Mouse (Mus musculus) CH12.LX (cell line): Measurements from ENCODE around the gene Col5a1. TPM values are rescaled to one million over a fixed set of nuclear protein-coding genes. Genes with fewer than 3 reads are reported as not detected.

Source experiments
- DNase-seq: peaks from one replicate; pipeline ENCODE4 v3.0.0-alpha.2; 2013; ENCODE audit errors: extremely low read depth
- H3K27ac ChIP-seq: 2 replicates; pipeline ENCODE4 v1.5.1; 2012; ENCODE audit warnings: low read depth, mild to moderate bottlenecking, control low read depth, moderate library complexity; ENCODE audit not compliant: insufficient read depth
- H3K27me3 ChIP-seq: replicated peaks from 2 replicates; pipeline ENCODE3; 2012; ENCODE audit warnings: inconsistent platforms
- H3K36me3 ChIP-seq, 2 experiments: replicated peaks in 1 of 2; 2 replicates each; pipeline versions ENCODE3 to v1.6.1; 2012; ENCODE audit warnings: inconsistent platforms in 1 of 2, low read length in 1 of 2, mild to moderate bottlenecking in 1 of 2, mixed read lengths in 1 of 2, moderate library complexity in 1 of 2; ENCODE audit not compliant: control insufficient read depth in 1 of 2, insufficient read depth in 1 of 2
- H3K4me1 ChIP-seq, 2 experiments: 2 replicates each; pipeline ENCODE4 v1.6.1; 2012; ENCODE audit warnings: inconsistent platforms in 1 of 2, moderate library complexity in 1 of 2; ENCODE audit not compliant: insufficient read depth in 2 of 2, control insufficient read depth in 1 of 2
- H3K4me2 ChIP-seq: 2 replicates; pipeline ENCODE4 v1.6.1; 2012; ENCODE audit warnings: low read depth, mild to moderate bottlenecking, control low read depth; ENCODE audit not compliant: poor library complexity, insufficient read depth, severe bottlenecking
- H3K4me3 ChIP-seq, 3 experiments: fragments of 150-350 bp in 1 of 3; sonication (generic) in 1 of 3; replicated peaks in 1 of 3; 2 replicates each; pipeline versions ENCODE3 to v1.5.1; 2011 to 2012; ENCODE audit warnings: low read depth in 2 of 3, low read length in 2 of 3, mild to moderate bottlenecking in 2 of 3, moderate library complexity in 2 of 3, control low read depth in 1 of 3, improper control_type of control experiment in 1 of 3, inconsistent platforms in 1 of 3, mixed read lengths in 1 of 3; ENCODE audit not compliant: poor library complexity in 1 of 3
- H3K79me2 ChIP-seq: replicated peaks from 2 replicates; pipeline ENCODE4 v1.6.1; 2012; ENCODE audit warnings: mild to moderate bottlenecking, moderate library complexity; ENCODE audit not compliant: control insufficient read depth, poor library complexity, insufficient read depth, severe bottlenecking; ENCODE audit errors: extremely low read depth
- H3K9ac ChIP-seq: 2 replicates; pipeline ENCODE4 v1.6.1; 2012; ENCODE audit warnings: low read depth, mild to moderate bottlenecking, control low read depth, moderate library complexity; ENCODE audit not compliant: insufficient read depth
- H3K9me3 ChIP-seq: replicated peaks from 2 replicates; pipeline ENCODE3; 2012; ENCODE audit warnings: low read length, inconsistent platforms, mixed read lengths
- BHLHE40 ChIP-seq: IDR thresholded peaks from 2 replicates; pipeline ENCODE4 v1.6.1; 2011; ENCODE audit warnings: mild to moderate bottlenecking, low read depth, low read length, improper control_type of control experiment
- CHD1 ChIP-seq: IDR thresholded peaks from 2 replicates; pipeline ENCODE4 v1.6.1; 2012; ENCODE audit warnings: low read depth, low read length, improper control_type of control experiment, inconsistent platforms
- CHD2 ChIP-seq: IDR thresholded peaks from 2 replicates; pipeline ENCODE4 v1.6.1; 2011; ENCODE audit warnings: low read length, improper control_type of control experiment
- CTCF ChIP-seq, 2 experiments: IDR thresholded peaks in 1 of 2; conservative IDR thresholded peaks in 1 of 2; 2 replicates each; pipeline ENCODE4 v1.5.1; 2011 to 2012; ENCODE audit warnings: low read depth in 2 of 2, low read length in 2 of 2, improper control_type of control experiment in 1 of 2, inconsistent platforms in 1 of 2, mild to moderate bottlenecking in 1 of 2, moderate library complexity in 1 of 2
- E2F4 ChIP-seq: IDR thresholded peaks from 2 replicates; pipeline ENCODE4 v1.6.1; 2011; ENCODE audit warnings: low read depth, low read length, improper control_type of control experiment; ENCODE audit not compliant: insufficient replicate concordance
- ELF1 ChIP-seq: IDR thresholded peaks from 2 replicates; pipeline ENCODE4 v1.6.1; 2014; ENCODE audit warnings: low read depth, mild to moderate bottlenecking, inconsistent platforms, low read length, improper control_type of control experiment
- GABPA ChIP-seq: IDR thresholded peaks from 2 replicates; pipeline ENCODE4 v1.6.1; 2012; ENCODE audit warnings: low read depth, low read length, improper control_type of control experiment, inconsistent platforms; ENCODE audit not compliant: insufficient replicate concordance
- HCFC1 ChIP-seq: IDR thresholded peaks from 2 replicates; pipeline ENCODE4 v1.6.1; 2012; ENCODE audit warnings: low read depth, mild to moderate bottlenecking, inconsistent platforms, low read length, improper control_type of control experiment
- JUND ChIP-seq: conservative IDR thresholded peaks from 2 replicates; pipeline ENCODE4 v1.6.1; 2011; ENCODE audit warnings: low read depth, low read length, improper control_type of control experiment
- MAZ ChIP-seq: IDR thresholded peaks from 2 replicates; pipeline ENCODE4 v1.6.1; 2012; ENCODE audit warnings: low read depth, mild to moderate bottlenecking, inconsistent platforms, low read length, improper control_type of control experiment, moderate library complexity
- MEF2A ChIP-seq: IDR thresholded peaks from 2 replicates; pipeline ENCODE4 v1.6.1; 2014; ENCODE audit warnings: low read depth, mild to moderate bottlenecking, inconsistent platforms, low read length, improper control_type of control experiment, borderline replicate concordance
- MXI1 ChIP-seq: IDR thresholded peaks from 2 replicates; pipeline ENCODE4 v1.6.1; 2011; ENCODE audit warnings: mild to moderate bottlenecking, low read depth, low read length, improper control_type of control experiment
- MYC ChIP-seq: IDR thresholded peaks from 2 replicates; pipeline ENCODE4 v1.6.1; 2011; ENCODE audit warnings: low read depth, mild to moderate bottlenecking, improper control_type of control experiment, low read length
- NELFE ChIP-seq: IDR thresholded peaks from 2 replicates; pipeline ENCODE4 v1.6.1; 2011; ENCODE audit warnings: low read depth, low read length, improper control_type of control experiment
- NRF1 ChIP-seq: IDR thresholded peaks from 2 replicates; pipeline ENCODE4 v1.6.1; 2014; ENCODE audit warnings: low read depth, mild to moderate bottlenecking, inconsistent platforms, low read length, improper control_type of control experiment, moderate library complexity
- POLR2A ChIP-seq: IDR thresholded peaks from 2 replicates; pipeline ENCODE4 v1.6.1; 2011; ENCODE audit warnings: low read depth, mild to moderate bottlenecking, improper control_type of control experiment, low read length
- POLR2AphosphoS2 ChIP-seq: IDR thresholded peaks from 2 replicates; pipeline ENCODE4 v1.6.1; 2011; ENCODE audit warnings: low read depth, low read length, improper control_type of control experiment
- RAD21 ChIP-seq: IDR thresholded peaks from 2 replicates; pipeline ENCODE4 v1.6.1; 2011; ENCODE audit warnings: low read depth, mild to moderate bottlenecking, low read length, improper control_type of control experiment, moderate library complexity
- RCOR1 ChIP-seq: conservative IDR thresholded peaks from 2 replicates; pipeline ENCODE4 v1.6.1; 2012; ENCODE audit warnings: low read depth, mild to moderate bottlenecking, inconsistent platforms, low read length, improper control_type of control experiment
- SIN3A ChIP-seq: IDR thresholded peaks from 2 replicates; pipeline ENCODE4 v1.6.1; 2012; ENCODE audit warnings: low read length, improper control_type of control experiment, inconsistent platforms
- SMC3 ChIP-seq: IDR thresholded peaks from 2 replicates; pipeline ENCODE4 v1.6.1; 2011; ENCODE audit warnings: low read depth, low read length, improper control_type of control experiment
- TBP ChIP-seq: conservative IDR thresholded peaks from 2 replicates; pipeline ENCODE4 v1.6.1; 2011; ENCODE audit warnings: low read depth, low read length, improper control_type of control experiment
- TCF12 ChIP-seq: IDR thresholded peaks from 2 replicates; pipeline ENCODE4 v1.6.1; 2014; ENCODE audit warnings: low read depth, mild to moderate bottlenecking, inconsistent platforms, low read length, improper control_type of control experiment
- UBTF ChIP-seq: IDR thresholded peaks from 2 replicates; pipeline ENCODE4 v1.6.1; 2012; ENCODE audit warnings: low read depth, mild to moderate bottlenecking, inconsistent platforms, low read length, improper control_type of control experiment, moderate library complexity
- ZKSCAN1 ChIP-seq: IDR thresholded peaks from 2 replicates; pipeline ENCODE4 v1.6.1; 2012; ENCODE audit warnings: low read depth, inconsistent platforms, low read length, improper control_type of control experiment, borderline replicate concordance
- ZMIZ1 ChIP-seq: IDR thresholded peaks from 2 replicates; pipeline ENCODE4 v1.6.1; 2012; ENCODE audit warnings: low read depth, mild to moderate bottlenecking, inconsistent platforms, low read length, improper control_type of control experiment
- ZNF384 ChIP-seq: IDR thresholded peaks from 2 replicates; pipeline ENCODE4 v1.6.1; 2012; ENCODE audit warnings: low read depth, low read length, improper control_type of control experiment, inconsistent platforms
- dilution Hi-C: fragments of 300-500 bp; cut with MboI; formaldehyde crosslinking; loops from 2 replicates; pipeline ENCODE4 v1.14.3; 2020; ENCODE audit warnings: low sequenced_read_pairs; ENCODE audit not compliant: extremely low pct_unique_long_range_greater_than_20kb, extremely low pct_ligation_motif_present
- in situ Hi-C: fragments of 300-500 bp; cut with MboI; formaldehyde crosslinking; loops from 3 replicates; pipeline ENCODE4 v1.14.3; 2019; ENCODE audit warnings: low sequenced_read_pairs, low pct_ligation_motif_present, low pct_unique_long_range_greater_than_20kb, mixed read lengths
- polyA plus RNA-seq: library from polyadenylated mRNA; unstranded; fragments of >175 nt; gene quantifications from 2 replicates; pipeline ENCODE4 v1.2.1, GENCODE M21; 2012; ENCODE audit warnings: low read depth; ENCODE audit not compliant: insufficient read length
- total RNA-seq, 2 experiments: library from RNA; depleted of rRNA; stranded (reverse); fragments of 300-350 nt in 1 of 2; fragments of >200 nt in 1 of 2; gene quantifications; 2 replicates each; pipeline ENCODE4 v1.2.3; 2012 to 2014

The Col5a1 gene
- total and polyA plus RNA-seq, 3 experiments, result 0.04 TPM; not detected in 2

- no peak for DNase-seq
- Histone ChIP-seq H3K36me3 (no peaks in the 10 kb centered on the region), H3K4me3 (no peak overlapping the region), H3K79me2 (no peaks in the 10 kb centered on the region), H3K27me3 (peaks cover 78% of the 10 kb centered on the region), H3K4me2 (no peak overlapping the region), H3K9me3 (peaks cover 3% of the 10 kb centered on the region), H3K27ac (no peak overlapping the region), H3K9ac (no peak overlapping the region), H3K4me1 (no peaks in the 10 kb centered on the region)
- in situ Hi-C loops, result no loop called here
- no peak for TF ChIP-seq E2F4
- TF ChIP-seq HCFC1, result no peak
- TF ChIP-seq ZMIZ1, result no peak
- no peak for TF ChIP-seq SIN3A
- no peak for TF ChIP-seq ZKSCAN1
- no peak for TF ChIP-seq NRF1
- TF ChIP-seq CHD1, result no peak
- TF ChIP-seq TCF12, result no peak
- no peak for TF ChIP-seq MEF2A
- dilution Hi-C loops, result no loop called here
Observed at GRCm38 (mm10) chr2:28046311-28046710, 160.1 kb downstream of the Col5a1 start.

- Histone ChIP-seq H3K4me2 (no peak overlapping the region), H3K4me3 (no peak overlapping the region), H3K79me2 (no peaks in the 10 kb centered on the region), H3K27me3 (peaks cover 77% of the 10 kb centered on the region)
- in situ Hi-C loops, result no loop called here
- TF ChIP-seq MYC (no peak), CHD2 (no peak), RCOR1 (no peak), SIN3A (no peak), NELFE (no peak)
- TF ChIP-seq, all 38 proteins: peak for 0
- dilution Hi-C loops, result no loop called here
- Histone ChIP-seq H3K36me3 (no peaks in the 10 kb centered on the region), H3K9me3 (peaks cover 3% of the 10 kb centered on the region), H3K9ac (no peak overlapping the region), H3K27ac (no peak overlapping the region), H3K4me1 (no peaks in the 10 kb centered on the region)
- DNase-seq, result no peak
Observed at GRCm38 (mm10) chr2:28047092-28047491, 160.9 kb downstream of the Col5a1 start.

- Histone ChIP-seq H3K9me3 (no peaks in the 10 kb centered on the region), H3K9ac (no peak overlapping the region), H3K4me2 (no peak overlapping the region), H3K27ac (no peak overlapping the region), H3K36me3 (no peaks in the 10 kb centered on the region), H3K4me1 (no peaks in the 10 kb centered on the region), H3K27me3 (peaks cover 59% of the 10 kb centered on the region), H3K79me2 (no peaks in the 10 kb centered on the region), H3K4me3 (no peak overlapping the region)
- dilution Hi-C loops, result no loop called here
- TF ChIP-seq MYC, result no peak
- TF ChIP-seq MAZ, result no peak
- TF ChIP-seq RAD21, result no peak
- TF ChIP-seq BHLHE40, result no peak
- TF ChIP-seq ELF1, result no peak
- TF ChIP-seq GABPA, result no peak
- no peak for TF ChIP-seq TBP
- no peak for TF ChIP-seq E2F4
- no peak for TF ChIP-seq ZNF384
- TF ChIP-seq POLR2A, result no peak
- no peak for TF ChIP-seq UBTF
- TF ChIP-seq CHD1, result no peak
- no peak for TF ChIP-seq TCF12
- no peak for TF ChIP-seq CTCF (conservative IDR thresholded peaks at IDR 0.05 in 1 of 2, IDR thresholded peaks at IDR 0.05 in 1 of 2; ENCODE audit: low read depth in 2 of 2, low read length in 2 of 2)
- no peak for TF ChIP-seq RCOR1
- TF ChIP-seq JUND, result no peak
- TF ChIP-seq SMC3, result no peak
- no peak for TF ChIP-seq POLR2AphosphoS2
- TF ChIP-seq MXI1, result no peak
- no peak for DNase-seq
- in situ Hi-C loops, result no loop called here
Observed at GRCm38 (mm10) chr2:28059922-28060321, 173.7 kb downstream of the Col5a1 start.
